Mouse (Mus musculus) Patski (cell line): ENCODE measurements around the gene Dhx33. TPM values are rescaled to one million over a fixed set of nuclear protein-coding genes. Genes with fewer than 3 reads are reported as not detected.
A peak's percentile ranks its signal among the peaks of the same experiment; 100 is the strongest.

Experiments
- ATAC-seq: fragments of 100-300 bp; one replicate; pipeline ENCODE4 v1.8.0; 2021
- CTCF ChIA-PET: fragments of 350-600 bp; sonication (Branson Sonifier 250); formaldehyde crosslinking; loops from one replicate; lab custom pipeline; 2022; ENCODE audit warnings: inconsistent platforms; lab: Charles Lee
- POLR2A ChIA-PET: fragments of 350-600 bp; sonication (Branson Sonifier 250); formaldehyde crosslinking; loops from one replicate; lab custom pipeline; 2022; ENCODE audit warnings: antibody characterized with exemption, inconsistent platforms; lab: Charles Lee
- DNase-seq: peaks from one replicate; pipeline ENCODE4 v3.0.0-alpha.2; 2011; ENCODE audit warnings: low read depth, low spot score
- H3K27me3 ChIP-seq: fragments of 371-371 bp; one replicate; pipeline ENCODE4 v1.5.1; 2021
- CTCF ChIP-seq: fragments of 100-300 bp; IDR thresholded peaks from one replicate; pipeline ENCODE4 v1.5.1; 2021
- in situ Hi-C: fragments of 300-500 bp; cut with MboI; formaldehyde crosslinking; loops from 3 replicates; pipeline ENCODE4 v1.11.1; 2018; ENCODE audit warnings: low pct_unique_long_range_greater_than_20kb, mixed read lengths
- polyA plus RNA-seq: library from polyadenylated mRNA; unstranded; gene quantifications from one replicate; pipeline ENCODE4 v1.2.3, GENCODE M21; 2021

The Dhx33 gene
- polyA plus RNA-seq, 1 experiment from 2014 or later = 20.9 TPM

- DNase-seq (no peak), ATAC-seq (peak; percentile 4)
- in situ Hi-C loops = loop anchor here (25.0 kb wide), 1 partner anchor 1019 kb away; the partner anchor contains the start of genes Aipl1 and Pimreg
- H3K27me3 ChIP-seq = no peaks in the 10 kb centered on the region
- ChIA-PET POLR2A (interaction anchor here (1.0 to 1.5 kb wide), 2 partner anchors 14 to 24 kb away, joined by 4 to 5 read pairs; partner anchors contain the start of gene Dhx33), CTCF (interaction anchor here (1.3 to 2.0 kb wide), 3 partner anchors 11 to 36 kb away, joined by 3 to 5 read pairs (median 4); partner anchors contain the start of gene C1qbp)
- no peak for TF ChIP-seq CTCF
Measured at GRCm38 (mm10) chr11:71018416-71019200, 14.4 kb upstream of the Dhx33 start.

GRCm38 (mm10) chr11:71017051-71017450 lies 12.8 kb upstream of the Dhx33 start:
- ATAC-seq (no peak), DNase-seq (no peak)
- in situ Hi-C loops = loop anchor here (25.0 kb wide), 1 partner anchor 1020 kb away; the partner anchor contains the start of genes Aipl1 and Pimreg
- TF ChIP-seq CTCF = no peak
- H3K27me3 ChIP-seq = no peaks in the 10 kb centered on the region
- POLR2A ChIA-PET = no interaction called here
- CTCF ChIA-PET = interaction anchor here (1.0 to 1.5 kb wide), 2 partner anchors 20 to 1008 kb away, joined by 3 read pairs; no protein-coding TSS in a partner anchor

GRCm38 (mm10) chr11:71012743-71013142 lies 8.5 kb upstream of the Dhx33 start:
- ATAC-seq (no peak), DNase-seq (no peak)
- ChIA-PET CTCF (interaction anchor here (1.1 kb wide), 1 partner anchor 22 kb away, joined by 3 read pairs; no protein-coding TSS in a partner anchor), POLR2A (no interaction called here)
- H3K27me3 ChIP-seq = no peaks in the 10 kb centered on the region
- no peak for TF ChIP-seq CTCF
- in situ Hi-C loops = loop anchor here (25.0 kb wide), 1 partner anchor 1025 kb away; the partner anchor contains the start of genes Aipl1 and Pimreg

GRCm38 (mm10) chr11:71008321-71008720 lies 4.1 kb upstream of the Dhx33 start:
- ChIA-PET CTCF (no interaction called here), POLR2A (no interaction called here)
- ATAC-seq (no peak), DNase-seq (no peak)
- H3K27me3 ChIP-seq = no peaks in the 10 kb centered on the region
- in situ Hi-C loops = loop anchor here (25.0 kb wide), 1 partner anchor 1029 kb away; the partner anchor contains the start of genes Aipl1 and Pimreg
- no peak for TF ChIP-seq CTCF

GRCm38 (mm10) chr11:71007831-71008230 lies 3.6 kb upstream of the Dhx33 start:
- ATAC-seq = no peak
- in situ Hi-C loops = loop anchor here (25.0 kb wide), 1 partner anchor 1029 kb away; the partner anchor contains the start of genes Aipl1 and Pimreg
- ChIA-PET CTCF (no interaction called here), POLR2A (no interaction called here)
- TF ChIP-seq CTCF = no peak
- H3K27me3 ChIP-seq = no peaks in the 10 kb centered on the region
- DNase-seq = no peak

- no peak for DNase-seq
- in situ Hi-C loops = loop anchor here (25.0 kb wide), 1 partner anchor 1030 kb away; the partner anchor contains the start of genes Aipl1 and Pimreg
- ChIA-PET CTCF (no interaction called here), POLR2A (no interaction called here)
- no peak for ATAC-seq
- TF ChIP-seq CTCF = no peak
- H3K27me3 ChIP-seq = no peaks in the 10 kb centered on the region
Measured at GRCm38 (mm10) chr11:71007026-71007425, 2.8 kb upstream of the Dhx33 start.

GRCm38 (mm10) chr11:71005046-71005445 lies 809 bp upstream of the Dhx33 start:
- H3K27me3 ChIP-seq = no peaks in the 10 kb centered on the region
- in situ Hi-C loops = loop anchor here (25.0 kb wide), 1 partner anchor 1032 kb away; the partner anchor contains the start of genes Aipl1 and Pimreg
- ChIA-PET POLR2A (interaction anchor here (1.4 to 1.5 kb wide), 2 partner anchors 14 to 23 kb away, joined by 3 to 5 read pairs; no protein-coding TSS in a partner anchor), CTCF (no interaction called here)
- no peak for DNase-seq
- no peak for ATAC-seq
- no peak for TF ChIP-seq CTCF

- ChIA-PET POLR2A (interaction anchor here (1.4 to 1.5 kb wide), 2 partner anchors 15 to 22 kb away, joined by 3 to 5 read pairs; no protein-coding TSS in a partner anchor), CTCF (interaction anchor here (0.9 kb wide), 1 partner anchor 226 kb away, joined by 3 read pairs; no protein-coding TSS in a partner anchor)
- peak; percentile 7 for DNase-seq
- TF ChIP-seq CTCF = no peak
- no peaks in the 10 kb centered on the region for H3K27me3 ChIP-seq
- ATAC-seq = peak; percentile 77
- in situ Hi-C loops = loop anchor here (25.0 kb wide), 1 partner anchor 1034 kb away; the partner anchor contains the start of genes Aipl1 and Pimreg
Measured at GRCm38 (mm10) chr11:71003611-71004315, 474 bp downstream of the Dhx33 start.

- DNase-seq = no peak
- ChIA-PET CTCF (no interaction called here), POLR2A (interaction anchor here (0.6 kb wide), 1 partner anchor 13 kb away, joined by 3 read pairs; no protein-coding TSS in a partner anchor)
- no peaks in the 10 kb centered on the region for H3K27me3 ChIP-seq
- in situ Hi-C loops = loop anchor here (25.0 kb wide), 1 partner anchor 1036 kb away; the partner anchor contains the start of genes Aipl1 and Pimreg
- no peak for ATAC-seq
- no peak for TF ChIP-seq CTCF
Measured at GRCm38 (mm10) chr11:71001167-71001566, 3.1 kb downstream of the Dhx33 start.
